ENCODE assay signal across 14 mouse cellular contexts in genomic region chr14:25628448-25629099, GRCm38 (mm10).
A peak's percentile ranks its signal among the peaks of the same experiment; 100 is the strongest.
DNase-seq lines count a peak whose midpoint lies in the region; ATAC-seq and TF ChIP-seq lines count a peak whose summit lies in the region.
"Had no signal": no experiment of that assay in that cellular context is flagged by ENCODE, and none has a peak within 500 bp of the region (broad histone marks: within the 10 kb centered on the region; RNA-seq: fewer than 3 reads in every experiment).

No protein-coding gene starts in this region.

- no peak for ATAC-seq in cerebellum, adult (ENCODE audit: insufficient number of reproducible peaks, low FRiP score, low TSS enrichment)
- no peak for ATAC-seq in heart, embryonic 15.5 days (replicated peaks; ENCODE audit: insufficient number of reproducible peaks, insufficient read depth, low FRiP score, low read depth)
- ATAC-seq in liver, embryonic 12.5 days, result no peak
- ATAC-seq: Patski had no signal

- peaks cover 94% of the 10 kb centered on the region for H3K4me1 ChIP-seq in heart, embryonic 15.5 days (replicated peaks)
- no peaks in the 10 kb centered on the region; the same call in 1 of the 2 replicates for H3K4me1 ChIP-seq in spleen, adult 2 months (ENCODE audit: control insufficient read depth, insufficient read depth, insufficient read length)
- peaks cover 20% of the 10 kb centered on the region for H3K4me1 ChIP-seq in liver, embryonic 12.5 days

- H3K4me3 ChIP-seq in heart, embryonic 15.5 days, result no peak overlapping the region
- H3K4me3 ChIP-seq in spleen, adult 2 months (ENCODE audit: extremely low read depth, insufficient read depth, insufficient read length), result no peak overlapping the region
- no peak overlapping the region for H3K4me3 ChIP-seq in liver, embryonic 12.5 days
- H3K4me3 ChIP-seq: erythroblast, embryonic 14.5 days; myocyte had no signal

- peak; percentile 75 for DNase-seq in cerebellum, adult 9-11 months
- DNase-seq in heart, postnatal 4 days, result no peak
- DNase-seq in spleen, adult 2 months (ENCODE audit: low read depth in 1 of 2, low spot score in 2 of 2), result no peak
- DNase-seq in spleen, postnatal 36 days (ENCODE audit: low spot score in 2 of 2), result no peak
- DNase-seq in embryo, embryonic 10.5 days (ENCODE audit: low spot score), result no peak
- DNase-seq: adrenal gland, postnatal 10 days; B cell, adult 2 months; gastrocnemius, postnatal 36 days had no signal

- no peak overlapping the region for H3K4me2 ChIP-seq in heart, embryonic 15.5 days
- H3K4me2 ChIP-seq in liver, embryonic 12.5 days, result no peak overlapping the region

- H3K27ac ChIP-seq in heart, embryonic 15.5 days, result peak overlapping the region; percentile 95
- peak overlapping the region; percentile 7; the same call in 1 of the 2 replicates for H3K27ac ChIP-seq in spleen, adult 2 months (ENCODE audit: insufficient read depth, low read length)
- H3K27ac ChIP-seq in liver, embryonic 12.5 days, result no peak overlapping the region

- H3K27me3 ChIP-seq in heart, embryonic 15.5 days, result no peaks in the 10 kb centered on the region
- H3K27me3 ChIP-seq in spleen, adult 2 months (ENCODE audit: control insufficient read depth, insufficient read depth, low read length), result no peaks in the 10 kb centered on the region
- no peaks in the 10 kb centered on the region for H3K27me3 ChIP-seq in liver, embryonic 12.5 days (replicated peaks)
- H3K27me3 ChIP-seq: Patski had no signal

- H3K36me3 ChIP-seq in heart, embryonic 15.5 days, result no peaks in the 10 kb centered on the region; the same call in 1 of the 2 replicates
- H3K36me3 ChIP-seq in spleen, adult 2 months (ENCODE audit: control insufficient read depth, insufficient read depth, low read length), result peaks cover under 1% of the 10 kb centered on the region; the same call in 1 of the 2 replicates
- peaks cover 20% of the 10 kb centered on the region; the same call in 1 of the 2 replicates for H3K36me3 ChIP-seq in liver, embryonic 12.5 days

- TF ChIP-seq POLR2A in spleen, adult 2 months (IDR thresholded peaks at IDR 0.05; ENCODE audit: low read depth, low read length), result no peak

- 73% methylated on average over 5 of the region's 5 CpGs for WGBS in heart, embryonic 15.5 days
- WGBS in spleen, adult 2 months, result 50% methylated on average over 5 of the region's 5 CpGs
- WGBS in liver, embryonic 12.5 days (ENCODE audit: insufficient replicate concordance), result 49% methylated on average over 5 of the region's 5 CpGs

- H3K9me3 ChIP-seq in heart, embryonic 15.5 days (replicated peaks), result no peaks in the 10 kb centered on the region
- no peaks in the 10 kb centered on the region for H3K9me3 ChIP-seq in liver, embryonic 12.5 days (replicated peaks)

- no peak for TF ChIP-seq CTCF in spleen, adult 2 months (IDR thresholded peaks at IDR 0.05; ENCODE audit: extremely low read depth, insufficient read depth, insufficient read length, insufficient replicate concordance)

- H3K9ac ChIP-seq in heart, embryonic 15.5 days, result no peak overlapping the region
- H3K9ac ChIP-seq in liver, embryonic 12.5 days, result no peak overlapping the region
